Mouse (Mus musculus): Measurements from ENCODE around the gene Pcbd2. TPM values are rescaled to one million over a fixed set of nuclear protein-coding genes. Genes with fewer than 3 reads are reported as not detected.

The Pcbd2 gene
- total and polyA plus RNA-seq, 3 experiments: 32.0 to 69.4 TPM; not detected in 1

DNA sequence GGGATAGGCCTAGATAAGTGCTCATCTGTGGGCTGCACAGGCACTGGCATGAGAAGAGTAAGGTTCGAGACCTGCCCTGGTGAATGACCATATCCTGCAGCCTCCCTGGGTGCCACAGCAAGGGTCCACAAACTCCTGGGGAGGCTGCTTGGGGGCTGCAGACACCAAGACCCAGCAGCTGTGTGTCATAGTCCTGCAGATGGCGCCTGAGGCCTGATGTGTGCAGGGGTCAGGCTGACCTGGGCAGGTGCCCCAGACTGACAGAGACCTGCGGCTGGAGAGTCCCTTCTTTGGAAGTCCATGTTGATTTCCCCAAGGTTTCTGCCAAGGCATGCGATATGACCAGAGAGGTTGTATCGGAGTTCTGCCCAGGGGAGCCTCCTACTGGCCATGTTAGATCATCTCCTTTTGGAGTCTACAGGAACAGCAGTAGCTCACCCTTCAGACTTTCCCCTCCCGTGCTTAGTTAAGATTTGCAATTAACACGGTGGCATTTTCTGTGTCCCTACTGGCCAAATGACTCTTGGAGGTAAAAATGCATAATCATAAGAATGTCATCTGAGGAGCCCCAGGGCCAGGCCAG lies 82.0 kb downstream of the Pcbd2 start:
- DNase-seq (ENCODE audit: low read depth, low spot score): no peak
- no peaks in the 10 kb centered on the region for H3K27me3 ChIP-seq (ENCODE audit: control insufficient read depth in 1 of 2, insufficient read depth in 2 of 2, low read length in 2 of 2)
- H3K9me3 ChIP-seq (replicated peaks; ENCODE audit: insufficient read depth, low read length): no peaks in the 10 kb centered on the region
- TF ChIP-seq ZMIZ1 (IDR thresholded peaks at IDR 0.05; ENCODE audit: low read depth, low read length) (no peak), CHD2 (IDR thresholded peaks at IDR 0.05; ENCODE audit: low read length) (no peak), USF2 (IDR thresholded peaks at IDR 0.05; ENCODE audit: borderline replicate concordance in 1 of 2, insufficient read depth in 1 of 2, low read depth in 1 of 2, low read length in 2 of 2) (no peak), POLR2AphosphoS2 (IDR thresholded peaks at IDR 0.05; ENCODE audit: low read length) (no peak), E2F4 (IDR thresholded peaks at IDR 0.05; ENCODE audit: borderline replicate concordance, low read depth, low read length) (no peak), MYC (IDR thresholded peaks at IDR 0.05; ENCODE audit: low read depth, low read length) (no peak), BHLHE40 (IDR thresholded peaks at IDR 0.05; ENCODE audit: borderline replicate concordance, low read depth, low read length) (no peak), POLR2A (IDR thresholded peaks at IDR 0.05; ENCODE audit: control insufficient read depth in 1 of 2, insufficient read depth in 1 of 2, low read depth in 1 of 2, low read length in 2 of 2, poor library complexity in 1 of 2) (no peak), MXI1 (IDR thresholded peaks at IDR 0.05; ENCODE audit: low read depth, low read length) (no peak), ELF1 (IDR thresholded peaks at IDR 0.05; ENCODE audit: low read depth, low read length) (no peak)
- H3K9ac ChIP-seq (ENCODE audit: control insufficient read depth, low read depth, low read length, poor library complexity, severe bottlenecking): no peak overlapping the region
- no peaks in the 10 kb centered on the region for H3K4me1 ChIP-seq (ENCODE audit: control insufficient read depth in 1 of 2, insufficient read depth in 2 of 2, low read length in 2 of 2)
- no peak overlapping the region for H3K4me3 ChIP-seq (ENCODE audit: control insufficient read depth in 1 of 2, insufficient read depth in 1 of 2, low read depth in 2 of 2, low read length in 2 of 2)
- H3K36me3 ChIP-seq (ENCODE audit: control insufficient read depth in 1 of 2, insufficient read depth in 2 of 2, low read length in 2 of 2): no peaks in the 10 kb centered on the region
- H3K27ac ChIP-seq (ENCODE audit: control insufficient read depth, low read depth, low read length): no peak overlapping the region
- no peaks in the 10 kb centered on the region for H3K79me2 ChIP-seq (ENCODE audit: control insufficient read depth, insufficient read depth, low read length, poor library complexity)

GRCm38 (mm10) chr13:55809707-55810106 lies 82.5 kb downstream of the Pcbd2 start:
- no peaks in the 10 kb centered on the region for H3K36me3 ChIP-seq (ENCODE audit: control insufficient read depth in 1 of 2, insufficient read depth in 2 of 2, low read length in 2 of 2)
- H3K9ac ChIP-seq (ENCODE audit: control insufficient read depth, low read depth, low read length, poor library complexity, severe bottlenecking): no peak overlapping the region
- no peaks in the 10 kb centered on the region for H3K27me3 ChIP-seq (ENCODE audit: control insufficient read depth in 1 of 2, insufficient read depth in 2 of 2, low read length in 2 of 2)
- no peak overlapping the region for H3K27ac ChIP-seq (ENCODE audit: control insufficient read depth, low read depth, low read length)
- no peaks in the 10 kb centered on the region for H3K79me2 ChIP-seq (ENCODE audit: control insufficient read depth, insufficient read depth, low read length, poor library complexity)
- no peaks in the 10 kb centered on the region for H3K4me1 ChIP-seq (ENCODE audit: control insufficient read depth in 1 of 2, insufficient read depth in 2 of 2, low read length in 2 of 2)
- no peak for DNase-seq (ENCODE audit: low read depth, low spot score)
- TF ChIP-seq ZC3H11A (IDR thresholded peaks at IDR 0.05; ENCODE audit: low read depth, low read length): no peak
- no peak for TF ChIP-seq E2F4 (IDR thresholded peaks at IDR 0.05; ENCODE audit: borderline replicate concordance, low read depth, low read length)
- TF ChIP-seq GABPA (IDR thresholded peaks at IDR 0.05; ENCODE audit: low read depth, low read length): no peak
- no peak for TF ChIP-seq USF2 (IDR thresholded peaks at IDR 0.05; ENCODE audit: borderline replicate concordance in 1 of 2, insufficient read depth in 1 of 2, low read depth in 1 of 2, low read length in 2 of 2)
- TF ChIP-seq BHLHE40 (IDR thresholded peaks at IDR 0.05; ENCODE audit: borderline replicate concordance, low read depth, low read length): no peak
- TF ChIP-seq EP300 (IDR thresholded peaks at IDR 0.05; ENCODE audit: low read depth in 1 of 2, low read length in 2 of 2): no peak
- no peak for TF ChIP-seq RAD21 (IDR thresholded peaks at IDR 0.05; ENCODE audit: low read depth, low read length)
- H3K4me3 ChIP-seq (ENCODE audit: control insufficient read depth in 1 of 2, insufficient read depth in 1 of 2, low read depth in 2 of 2, low read length in 2 of 2): no peak overlapping the region
- H3K9me3 ChIP-seq (replicated peaks; ENCODE audit: insufficient read depth, low read length): no peaks in the 10 kb centered on the region

Data from MEL (cell line).